Mouse (Mus musculus): Measurements from ENCODE around the gene Snupn.

DNA sequence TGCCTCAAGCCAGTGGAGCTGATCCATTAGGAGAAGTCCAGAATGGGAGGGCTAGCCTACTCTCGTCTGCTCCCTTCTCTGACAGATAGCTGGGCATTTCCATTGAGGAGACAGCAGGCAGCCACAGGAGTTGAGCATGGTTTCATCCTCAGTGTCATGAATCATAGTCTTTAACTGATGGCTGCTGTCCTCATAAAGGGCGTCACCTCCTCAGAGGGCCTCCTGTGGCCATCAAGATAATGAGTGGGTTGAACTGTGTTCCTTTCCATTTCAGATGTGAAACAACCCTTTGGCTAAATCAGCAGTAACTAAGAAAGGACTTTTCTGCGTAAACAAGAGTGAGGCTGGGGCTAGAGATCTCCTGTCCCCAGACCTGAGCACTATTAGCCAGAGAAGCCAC, 47.0 kb upstream of the Snupn start:
- no peak for TF ChIP-seq POLR2A (IDR thresholded peaks at IDR 0.05; ENCODE audit: insufficient read depth, low read depth, low read length)
- no peak for TF ChIP-seq CTCF (IDR thresholded peaks at IDR 0.05; ENCODE audit: insufficient read depth, low read depth, low read length)
